Mouse (Mus musculus) embryonic facial prominence, embryonic 10.5 days (tissue): Measurements from ENCODE around the gene Slc27a3. TPM values are rescaled to one million over a fixed set of nuclear protein-coding genes. Genes with fewer than 3 reads are reported as not detected.

Experiments
- DNase-seq: peaks from one replicate; pipeline ENCODE4 v3.0.0-alpha.2; 2017; ENCODE audit warnings: low spot score
- H3K27ac ChIP-seq: fragments of 300-500 bp; sonication (generic); replicated peaks from 2 replicates; pipeline ENCODE4 v1.5.1; 2016; ENCODE audit warnings: mild to moderate bottlenecking
- H3K27me3 ChIP-seq: fragments of 300-500 bp; sonication (generic); replicated peaks from 2 replicates; pipeline ENCODE4 v1.6.1; 2016; ENCODE audit warnings: low read depth, mild to moderate bottlenecking; ENCODE audit not compliant: poor library complexity, severe bottlenecking
- H3K36me3 ChIP-seq: fragments of 300-500 bp; sonication (generic); replicated peaks from 2 replicates; pipeline ENCODE4 v1.6.1; 2016; ENCODE audit warnings: mild to moderate bottlenecking, moderate library complexity
- H3K4me1 ChIP-seq: fragments of 300-500 bp; sonication (generic); 2 replicates; pipeline ENCODE4 v1.6.1; 2016
- H3K4me3 ChIP-seq: fragments of 300-500 bp; sonication (generic); 2 replicates; pipeline ENCODE4 v1.5.1; 2016; ENCODE audit warnings: mild to moderate bottlenecking, moderate library complexity
- H3K9me3 ChIP-seq: fragments of 300-500 bp; sonication (generic); 2 replicates; pipeline ENCODE4 v1.6.1; 2016; ENCODE audit warnings: mild to moderate bottlenecking
- WGBS: fragments of 180-500 bp; shearing (Covaris S2); methylation state at CpG from one replicate; pipeline ENCODE4 v1.1.7; 2016; 5-methylcytosine and 5-hydroxymethylcytosine counted together
- polyA plus RNA-seq: library from polyadenylated mRNA; unstranded; fragments of >200 nt; fragmentation: Nextera tagmentation; extraction: Ambion mirVana; gene quantifications from 2 replicates; pipeline ENCODE4 v1.2.1, GENCODE M21; 2016

Slc27a3 gene
- polyA plus RNA-seq, 1 experiment from 2014 or later, result 29.4 TPM

- no peak for DNase-seq
- Histone ChIP-seq H3K27ac (no peak overlapping the region), H3K4me3 (peak overlapping the region; percentile 73; the same call in 1 of the 2 replicates), H3K27me3 (no peaks in the 10 kb centered on the region), H3K36me3 (peaks cover 60% of the 10 kb centered on the region), H3K4me1 (peaks cover 74% of the 10 kb centered on the region), H3K9me3 (no peaks in the 10 kb centered on the region)
- 81% methylated on average over 11 of the region's 11 CpGs for WGBS
These were observed 2.3 kb downstream of the Slc27a3 start for GRCm38 (mm10) chr3:90387483-90387882.

DNA sequence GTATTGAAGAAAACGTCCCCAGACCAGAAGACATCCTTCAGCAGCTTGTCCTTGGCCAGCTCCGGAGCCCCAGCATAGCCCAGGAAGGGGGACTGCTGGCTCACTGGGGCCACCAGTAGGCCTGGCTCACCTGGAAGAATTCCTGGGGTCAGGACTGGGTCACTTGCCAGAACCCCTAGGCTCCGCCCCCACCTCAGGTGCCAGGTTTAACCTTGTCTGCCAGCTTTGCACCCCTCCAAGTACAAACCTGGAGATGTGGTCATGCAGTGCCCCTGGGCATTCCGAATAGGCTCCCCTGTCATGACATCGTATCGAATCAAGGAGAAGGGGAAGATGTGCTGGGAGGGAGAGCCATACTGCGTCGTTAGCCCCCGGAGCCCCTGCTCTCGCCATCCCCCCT lies 2.9 kb downstream of the Slc27a3 start:
- Histone ChIP-seq H3K9me3 (no peaks in the 10 kb centered on the region), H3K27me3 (no peaks in the 10 kb centered on the region), H3K4me1 (peaks cover 74% of the 10 kb centered on the region), H3K4me3 (no peak overlapping the region), H3K36me3 (peaks cover 53% of the 10 kb centered on the region), H3K27ac (no peak overlapping the region)
- no peak for DNase-seq
- WGBS, result 92% methylated on average over 10 of the region's 10 CpGs

DNA sequence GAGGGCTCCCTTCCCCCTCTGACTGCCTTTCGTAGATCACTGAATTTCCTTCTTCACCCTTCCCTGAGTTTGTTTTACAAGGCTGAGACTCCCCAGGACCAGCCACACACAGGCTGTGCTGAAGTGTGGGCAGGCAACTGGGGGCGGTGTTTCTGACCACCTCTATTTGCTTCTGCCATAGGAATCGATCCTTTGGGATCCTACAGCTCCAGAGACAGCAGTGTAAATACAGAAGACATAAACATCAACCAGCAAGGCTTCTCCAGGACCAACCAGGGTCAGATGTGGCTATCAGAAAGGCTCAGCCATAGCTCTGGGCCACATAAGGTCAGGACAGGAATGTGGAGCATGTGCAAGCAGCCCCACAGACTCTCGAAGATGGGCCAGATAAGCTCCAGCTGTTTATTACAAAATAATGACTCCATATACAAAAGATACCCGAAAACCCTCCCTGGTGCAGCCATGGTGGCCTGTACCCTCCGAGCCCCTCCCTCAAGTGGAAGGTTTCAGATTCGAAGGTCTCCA lies 4.8 kb downstream of the Slc27a3 start:
- peaks cover 41% of the 10 kb centered on the region for H3K36me3 ChIP-seq
- H3K27me3 ChIP-seq, result no peaks in the 10 kb centered on the region
- 66% methylated on average over 7 of the region's 7 CpGs for WGBS
- no peak overlapping the region for H3K4me3 ChIP-seq
- DNase-seq, result no peak
- H3K4me1 ChIP-seq, result peaks cover 61% of the 10 kb centered on the region
- no peaks in the 10 kb centered on the region for H3K9me3 ChIP-seq
- H3K27ac ChIP-seq, result 0 out of 2 replicates have a peak overlapping the region, but pooled peaks have one; percentile 24

GRCm38 (mm10) chr3:90383690-90384089 lies 6.0 kb downstream of the Slc27a3 start:
- no peak overlapping the region for H3K27ac ChIP-seq
- no peaks in the 10 kb centered on the region for H3K27me3 ChIP-seq
- H3K4me1 ChIP-seq, result peaks cover 49% of the 10 kb centered on the region
- peaks cover 41% of the 10 kb centered on the region for H3K36me3 ChIP-seq
- no peak for DNase-seq
- WGBS, result 94% methylated on average over 4 of the region's 4 CpGs
- H3K4me3 ChIP-seq, result no peak overlapping the region
- no peaks in the 10 kb centered on the region for H3K9me3 ChIP-seq

GRCm38 (mm10) chr3:90381727-90382126 lies 8.0 kb downstream of the Slc27a3 start:
- Histone ChIP-seq H3K9me3 (no peaks in the 10 kb centered on the region), H3K27ac (0 out of 2 replicates have a peak overlapping the region, but pooled peaks have one; percentile 8), H3K4me3 (no peak overlapping the region), H3K4me1 (peaks cover 42% of the 10 kb centered on the region), H3K27me3 (no peaks in the 10 kb centered on the region), H3K36me3 (peaks cover 30% of the 10 kb centered on the region)
- 77% methylated on average over 11 of the region's 11 CpGs for WGBS
- no peak for DNase-seq

- H3K4me3 ChIP-seq, result no peak overlapping the region
- H3K36me3 ChIP-seq, result no peaks in the 10 kb centered on the region
- WGBS, result 87% methylated on average over 5 of the region's 5 CpGs
- H3K4me1 ChIP-seq, result peaks cover 30% of the 10 kb centered on the region; the same call in 1 of the 2 replicates
- no peak for DNase-seq
- H3K9me3 ChIP-seq, result no peaks in the 10 kb centered on the region
- H3K27me3 ChIP-seq, result no peaks in the 10 kb centered on the region
- H3K27ac ChIP-seq, result 0 out of 2 replicates have a peak overlapping the region, but pooled peaks have one; percentile 14
These were observed 11.2 kb downstream of the Slc27a3 start for GRCm38 (mm10) chr3:90378496-90378895.

GRCm38 (mm10) chr3:90376247-90376585 lies 13.5 kb downstream of the Slc27a3 start:
- Histone ChIP-seq H3K27me3 (no peaks in the 10 kb centered on the region), H3K4me1 (peaks cover 23% of the 10 kb centered on the region; the same call in 1 of the 2 replicates), H3K27ac (peak overlapping the region; percentile 52; the same call in 1 of the 2 replicates), H3K4me3 (no peak overlapping the region), H3K36me3 (no peaks in the 10 kb centered on the region), H3K9me3 (no peaks in the 10 kb centered on the region)
- 71% methylated on average over 1 of the region's 1 CpGs for WGBS
- DNase-seq, result peak; percentile 24

GRCm38 (mm10) chr3:90375562-90376246 lies 14.0 kb downstream of the Slc27a3 start:
- peaks cover 23% of the 10 kb centered on the region; the same call in 1 of the 2 replicates for H3K4me1 ChIP-seq
- WGBS, result 41% methylated on average over 3 of the region's 3 CpGs
- peak overlapping the region; percentile 52 for H3K27ac ChIP-seq
- no peak overlapping the region for H3K4me3 ChIP-seq
- H3K27me3 ChIP-seq, result no peaks in the 10 kb centered on the region
- no peak for DNase-seq
- H3K9me3 ChIP-seq, result no peaks in the 10 kb centered on the region
- H3K36me3 ChIP-seq, result no peaks in the 10 kb centered on the region

- no peak for DNase-seq
- WGBS, result 84% methylated on average over 4 of the region's 4 CpGs
- Histone ChIP-seq H3K27ac (no peak overlapping the region), H3K9me3 (no peaks in the 10 kb centered on the region), H3K27me3 (no peaks in the 10 kb centered on the region), H3K4me3 (no peak overlapping the region), H3K4me1 (peaks cover 23% of the 10 kb centered on the region; the same call in 1 of the 2 replicates), H3K36me3 (no peaks in the 10 kb centered on the region)
These were observed 15.4 kb downstream of the Slc27a3 start for GRCm38 (mm10) chr3:90374368-90374767.

DNA sequence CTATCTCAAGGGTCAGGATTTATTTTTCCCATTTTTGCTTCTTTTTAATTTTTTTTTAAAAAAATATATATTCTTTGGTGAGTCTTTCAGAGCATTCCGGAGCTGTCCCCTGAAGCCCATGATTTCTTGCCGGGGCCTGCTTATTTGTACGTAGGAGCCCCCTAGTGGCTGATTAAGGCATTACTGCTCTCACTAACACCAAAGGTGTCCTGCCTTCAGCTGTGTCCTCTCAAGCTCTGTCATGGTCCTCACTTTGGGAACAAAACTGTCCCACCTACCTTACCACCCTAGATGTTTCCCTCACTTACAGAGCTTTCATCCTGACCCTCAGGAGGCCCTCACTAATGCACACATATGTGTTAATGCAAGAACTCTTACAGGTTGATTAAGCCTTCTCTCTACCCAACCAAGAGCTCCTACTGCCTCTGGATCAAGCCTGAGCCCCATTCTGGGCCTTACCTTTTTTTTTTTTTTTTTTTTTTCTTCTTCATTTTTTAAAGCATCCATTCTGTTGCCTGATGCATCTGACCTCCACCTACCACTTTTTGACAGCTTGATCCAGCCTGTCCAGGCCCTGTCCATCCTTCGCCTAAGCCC lies 16.2 kb downstream of the Slc27a3 start:
- Histone ChIP-seq H3K4me3 (no peak overlapping the region), H3K27ac (no peak overlapping the region), H3K27me3 (no peaks in the 10 kb centered on the region), H3K9me3 (no peaks in the 10 kb centered on the region), H3K4me1 (peaks cover 23% of the 10 kb centered on the region; the same call in 1 of the 2 replicates), H3K36me3 (no peaks in the 10 kb centered on the region)
- DNase-seq, result peak; percentile 76
- WGBS, result 30% methylated on average over 4 of the region's 4 CpGs

GRCm38 (mm10) chr3:90372817-90373216 lies 16.9 kb downstream of the Slc27a3 start:
- no peak overlapping the region for H3K27ac ChIP-seq
- H3K36me3 ChIP-seq, result no peaks in the 10 kb centered on the region
- peaks cover 17% of the 10 kb centered on the region; the same call in 1 of the 2 replicates for H3K4me1 ChIP-seq
- H3K27me3 ChIP-seq, result no peaks in the 10 kb centered on the region
- H3K9me3 ChIP-seq, result no peaks in the 10 kb centered on the region
- H3K4me3 ChIP-seq, result no peak overlapping the region
- 63% methylated on average over 5 of the region's 5 CpGs for WGBS
- DNase-seq, result no peak

GRCm38 (mm10) chr3:90371857-90372256 lies 17.9 kb downstream of the Slc27a3 start:
- 75% methylated on average over 7 of the region's 7 CpGs for WGBS
- no peak for DNase-seq
- Histone ChIP-seq H3K9me3 (no peaks in the 10 kb centered on the region), H3K4me3 (no peak overlapping the region), H3K36me3 (no peaks in the 10 kb centered on the region), H3K27me3 (no peaks in the 10 kb centered on the region), H3K4me1 (peaks cover 10% of the 10 kb centered on the region; the same call in 1 of the 2 replicates), H3K27ac (no peak overlapping the region)

DNA sequence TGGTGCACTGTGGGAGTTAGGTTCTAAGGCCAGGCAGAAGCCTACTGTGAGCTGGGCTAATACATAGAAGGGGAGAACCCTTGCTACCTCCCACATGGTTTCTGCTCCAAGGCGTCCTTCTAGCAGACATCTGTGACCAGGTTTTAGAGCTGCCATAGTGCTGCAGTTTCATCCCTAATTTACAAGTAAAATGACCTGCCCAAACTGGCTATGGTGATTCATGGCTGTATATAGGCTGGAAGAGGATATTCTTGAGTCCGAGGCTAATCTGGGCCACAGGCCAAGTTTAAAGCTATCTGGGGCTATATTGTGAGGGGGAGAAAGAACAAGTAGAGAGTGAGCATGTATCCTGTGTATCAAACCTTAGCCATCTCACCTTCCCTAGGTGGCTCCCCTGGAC lies 20.7 kb downstream of the Slc27a3 start:
- H3K4me1 ChIP-seq, result no peaks in the 10 kb centered on the region; the same call in 1 of the 2 replicates
- peaks cover 1% of the 10 kb centered on the region; the same call in 1 of the 2 replicates for H3K36me3 ChIP-seq
- no peaks in the 10 kb centered on the region for H3K27me3 ChIP-seq
- 75% methylated on average over 2 of the region's 2 CpGs for WGBS
- H3K9me3 ChIP-seq, result no peaks in the 10 kb centered on the region
- no peak overlapping the region for H3K4me3 ChIP-seq
- no peak overlapping the region for H3K27ac ChIP-seq
- no peak for DNase-seq
